Mouse (Mus musculus): Measurements from ENCODE around the gene Lmbrd1. TPM values are rescaled to one million over a fixed set of nuclear protein-coding genes. Genes with fewer than 3 reads are reported as not detected.
"Not testable (repeated sequence)": the region's sequence is repeated elsewhere in the genome, so short reads cannot be mapped to it uniquely, and the experiment has no call there.

The Lmbrd1 gene
- total RNA-seq, 2 experiments from 2014 or later: 49.2 to 50.1 TPM

GRCm38 (mm10) chr1:24719621-24720020, 41.2 kb downstream of the Lmbrd1 start:
- DNase-seq (ENCODE audit: low spot score in 2 of 2): no peak

- no peak for DNase-seq (ENCODE audit: low spot score in 2 of 2)
Measured at GRCm38 (mm10) chr1:24720209-24720608, 41.8 kb downstream of the Lmbrd1 start.

GRCm38 (mm10) chr1:24729784-24730183, 51.4 kb downstream of the Lmbrd1 start:
- no peak for DNase-seq (ENCODE audit: low spot score in 2 of 2)

- DNase-seq (ENCODE audit: low spot score in 2 of 2): no peak
Measured at GRCm38 (mm10) chr1:24732286-24732685, 53.9 kb downstream of the Lmbrd1 start.

GRCm38 (mm10) chr1:24734866-24735265, 56.4 kb downstream of the Lmbrd1 start:
- DNase-seq (ENCODE audit: low spot score in 2 of 2): no peak

GRCm38 (mm10) chr1:24740903-24741302, 62.5 kb downstream of the Lmbrd1 start:
- DNase-seq (ENCODE audit: low spot score in 2 of 2): no peak

- DNase-seq (ENCODE audit: low spot score in 2 of 2): no peak
Measured at GRCm38 (mm10) chr1:24741552-24741951, 63.1 kb downstream of the Lmbrd1 start.

- no peak for DNase-seq (ENCODE audit: low spot score in 2 of 2)
Measured at GRCm38 (mm10) chr1:24743191-24743924, 64.9 kb downstream of the Lmbrd1 start.

GRCm38 (mm10) chr1:24752715-24753114, 74.3 kb downstream of the Lmbrd1 start:
- no peak for DNase-seq (ENCODE audit: low spot score in 2 of 2)

- DNase-seq (ENCODE audit: low spot score in 2 of 2): no peak
Measured at GRCm38 (mm10) chr1:24758516-24758915, 80.1 kb downstream of the Lmbrd1 start.

GRCm38 (mm10) chr1:24766466-24766865, 88.0 kb downstream of the Lmbrd1 start:
- DNase-seq (ENCODE audit: low spot score in 2 of 2): no peak

GRCm38 (mm10) chr1:24767197-24767596, 88.8 kb downstream of the Lmbrd1 start:
- not testable (repeated sequence) for DNase-seq (ENCODE audit: low spot score in 2 of 2)

GRCm38 (mm10) chr1:24773642-24774041, 95.2 kb downstream of the Lmbrd1 start:
- no peak for DNase-seq (ENCODE audit: low spot score in 2 of 2)

GRCm38 (mm10) chr1:24776576-24776975, 98.1 kb downstream of the Lmbrd1 start:
- DNase-seq (ENCODE audit: low spot score in 2 of 2): no peak

GRCm38 (mm10) chr1:24793168-24793567, 114.7 kb downstream of the Lmbrd1 start:
- DNase-seq (ENCODE audit: low spot score in 2 of 2): no peak

- not testable (repeated sequence) for DNase-seq (ENCODE audit: low spot score in 2 of 2)
Measured at GRCm38 (mm10) chr1:24807971-24808370, 129.5 kb downstream of the Lmbrd1 start.

Other genes starting within 250 kb of the Lmbrd1 start
- under 1 TPM; 0.34 to 0.53 TPM for gene Col19a1, start 91.2 kb upstream of the Lmbrd1 start, total RNA-seq (2021)